Mouse (Mus musculus) hindbrain, embryonic 12.5 days (tissue): ENCODE data around the gene Csf1. TPM values are rescaled to one million over a fixed set of nuclear protein-coding genes. Genes with fewer than 3 reads are reported as not detected.

ENCODE experiments used
- ATAC-seq: fragments of 200-750 bp; cut with Nextera tagmentation; 2 replicates; pipeline ENCODE4 v1.8.0; 2017; ENCODE audit warnings: moderate TSS enrichment; ENCODE audit not compliant: low FRiP score
- H3K27ac ChIP-seq: fragments of 300-500 bp; sonication (generic); 2 replicates; pipeline ENCODE4 v1.5.1; 2016; ENCODE audit warnings: mild to moderate bottlenecking
- H3K27me3 ChIP-seq: fragments of 300-500 bp; sonication (generic); 2 replicates; pipeline ENCODE4 v1.6.1; 2016; ENCODE audit warnings: mild to moderate bottlenecking
- H3K36me3 ChIP-seq: fragments of 300-500 bp; sonication (generic); 2 replicates; pipeline ENCODE4 v1.6.1; 2016; ENCODE audit warnings: mild to moderate bottlenecking
- H3K4me1 ChIP-seq: fragments of 300-500 bp; sonication (generic); 2 replicates; pipeline ENCODE4 v1.6.1; 2016
- H3K4me2 ChIP-seq: fragments of 300-500 bp; sonication (generic); replicated peaks from 2 replicates; pipeline ENCODE4 v1.6.1; 2016; ENCODE audit warnings: mild to moderate bottlenecking
- H3K4me3 ChIP-seq: fragments of 300-500 bp; sonication (generic); 2 replicates; pipeline ENCODE4 v1.5.1; 2016; ENCODE audit warnings: mild to moderate bottlenecking
- H3K9ac ChIP-seq: fragments of 300-500 bp; sonication (generic); 2 replicates; pipeline ENCODE4 v1.6.1; 2016; ENCODE audit warnings: mild to moderate bottlenecking, moderate library complexity
- H3K9me3 ChIP-seq: fragments of 300-500 bp; sonication (generic); replicated peaks from 2 replicates; pipeline ENCODE4 v1.6.1; 2016; ENCODE audit warnings: mild to moderate bottlenecking
- WGBS: fragments of 180-500 bp; shearing (Covaris S2); methylation state at CpG from one replicate; pipeline ENCODE4 v1.1.7; 2016; 5-methylcytosine and 5-hydroxymethylcytosine counted together
- polyA plus RNA-seq: library from polyadenylated mRNA; unstranded; fragments of >200 nt; fragmentation: Nextera tagmentation; extraction: Ambion mirVana; gene quantifications from 2 replicates; pipeline ENCODE4 v1.2.1, GENCODE M21; 2016

Gene Csf1
- polyA plus RNA-seq, 1 experiment from 2014 or later: 8.8 TPM

- WGBS: 87% methylated on average over 11 of the region's 11 CpGs
- ATAC-seq: no peak
- Histone ChIP-seq H3K4me2 (no peak overlapping the region), H3K27me3 (no peaks in the 10 kb centered on the region), H3K9me3 (no peaks in the 10 kb centered on the region), H3K36me3 (no peaks in the 10 kb centered on the region), H3K4me1 (peaks cover 30% of the 10 kb centered on the region), H3K27ac (no peak overlapping the region), H3K9ac (no peak overlapping the region), H3K4me3 (no peak overlapping the region)
These were observed 30.6 kb upstream of the Csf1 start for GRCm38 (mm10) chr3:107790766-107791303.

GRCm38 (mm10) chr3:107790227-107790626, 30.0 kb upstream of the Csf1 start:
- Histone ChIP-seq H3K4me3 (no peak overlapping the region), H3K4me1 (peaks cover 30% of the 10 kb centered on the region), H3K9ac (no peak overlapping the region), H3K4me2 (no peak overlapping the region), H3K27me3 (no peaks in the 10 kb centered on the region), H3K9me3 (no peaks in the 10 kb centered on the region), H3K27ac (no peak overlapping the region), H3K36me3 (no peaks in the 10 kb centered on the region)
- ATAC-seq: no peak
- 81% methylated on average over 3 of the region's 3 CpGs for WGBS

- H3K4me2 ChIP-seq: no peak overlapping the region
- H3K4me3 ChIP-seq: no peak overlapping the region
- WGBS: 73% methylated on average over 3 of the region's 3 CpGs
- ATAC-seq: no peak
- H3K9me3 ChIP-seq: no peaks in the 10 kb centered on the region
- H3K27me3 ChIP-seq: no peaks in the 10 kb centered on the region
- no peak overlapping the region for H3K27ac ChIP-seq
- H3K36me3 ChIP-seq: no peaks in the 10 kb centered on the region
- peaks cover 27% of the 10 kb centered on the region for H3K4me1 ChIP-seq
- no peak overlapping the region for H3K9ac ChIP-seq
These were observed 28.6 kb upstream of the Csf1 start for GRCm38 (mm10) chr3:107788885-107789284.

GRCm38 (mm10) chr3:107787613-107788501, 27.6 kb upstream of the Csf1 start:
- peaks cover 17% of the 10 kb centered on the region for H3K4me1 ChIP-seq
- no peaks in the 10 kb centered on the region for H3K9me3 ChIP-seq
- H3K4me2 ChIP-seq: no peak overlapping the region
- no peak for ATAC-seq
- H3K4me3 ChIP-seq: no peak overlapping the region
- WGBS: 69% methylated on average over 15 of the region's 15 CpGs
- no peak overlapping the region for H3K9ac ChIP-seq
- no peaks in the 10 kb centered on the region for H3K36me3 ChIP-seq
- H3K27ac ChIP-seq: no peak overlapping the region
- H3K27me3 ChIP-seq: no peaks in the 10 kb centered on the region

- no peak overlapping the region for H3K4me2 ChIP-seq
- H3K36me3 ChIP-seq: no peaks in the 10 kb centered on the region
- H3K4me3 ChIP-seq: no peak overlapping the region
- no peak overlapping the region for H3K27ac ChIP-seq
- no peaks in the 10 kb centered on the region for H3K27me3 ChIP-seq
- no peak for ATAC-seq
- no peaks in the 10 kb centered on the region for H3K9me3 ChIP-seq
- 50% methylated on average over 11 of the region's 11 CpGs for WGBS
- H3K9ac ChIP-seq: no peak overlapping the region
- peaks cover 16% of the 10 kb centered on the region for H3K4me1 ChIP-seq
These were observed 26.8 kb upstream of the Csf1 start for GRCm38 (mm10) chr3:107786980-107787612.

- no peak for ATAC-seq
- H3K36me3 ChIP-seq: no peaks in the 10 kb centered on the region
- no peaks in the 10 kb centered on the region for H3K9me3 ChIP-seq
- no peak overlapping the region for H3K27ac ChIP-seq
- H3K4me2 ChIP-seq: no peak overlapping the region
- H3K27me3 ChIP-seq: no peaks in the 10 kb centered on the region
- H3K4me1 ChIP-seq: peaks cover 16% of the 10 kb centered on the region
- H3K4me3 ChIP-seq: no peak overlapping the region
- H3K9ac ChIP-seq: no peak overlapping the region
- 93% methylated on average over 1 of the region's 1 CpGs for WGBS
These were observed 26.1 kb upstream of the Csf1 start for GRCm38 (mm10) chr3:107786344-107786743.

- no peaks in the 10 kb centered on the region for H3K36me3 ChIP-seq
- H3K4me2 ChIP-seq: no peak overlapping the region
- no peak for ATAC-seq
- no peak overlapping the region for H3K27ac ChIP-seq
- H3K27me3 ChIP-seq: no peaks in the 10 kb centered on the region
- H3K9me3 ChIP-seq: no peaks in the 10 kb centered on the region
- WGBS: 86% methylated on average over 4 of the region's 4 CpGs
- H3K4me1 ChIP-seq: peaks cover 16% of the 10 kb centered on the region
- H3K4me3 ChIP-seq: no peak overlapping the region
- H3K9ac ChIP-seq: no peak overlapping the region
These were observed 25.3 kb upstream of the Csf1 start for GRCm38 (mm10) chr3:107785546-107785945.

GRCm38 (mm10) chr3:107783315-107783714, 23.0 kb upstream of the Csf1 start:
- H3K4me3 ChIP-seq: no peak overlapping the region
- H3K9ac ChIP-seq: no peak overlapping the region
- no peak overlapping the region for H3K27ac ChIP-seq
- H3K36me3 ChIP-seq: no peaks in the 10 kb centered on the region
- H3K27me3 ChIP-seq: no peaks in the 10 kb centered on the region
- no peak for ATAC-seq
- no peak overlapping the region for H3K4me2 ChIP-seq
- WGBS: 92% methylated on average over 3 of the region's 3 CpGs
- peaks cover 16% of the 10 kb centered on the region for H3K4me1 ChIP-seq
- no peaks in the 10 kb centered on the region for H3K9me3 ChIP-seq

GRCm38 (mm10) chr3:107781304-107781703, 21.0 kb upstream of the Csf1 start:
- H3K4me2 ChIP-seq: no peak overlapping the region
- no peak for ATAC-seq
- H3K9me3 ChIP-seq: no peaks in the 10 kb centered on the region
- H3K27ac ChIP-seq: no peak overlapping the region
- no peaks in the 10 kb centered on the region for H3K27me3 ChIP-seq
- peaks cover under 1% of the 10 kb centered on the region; the same call in 1 of the 2 replicates for H3K4me1 ChIP-seq
- H3K4me3 ChIP-seq: no peak overlapping the region
- H3K36me3 ChIP-seq: no peaks in the 10 kb centered on the region
- WGBS: 89% methylated on average over 5 of the region's 5 CpGs
- H3K9ac ChIP-seq: no peak overlapping the region

GRCm38 (mm10) chr3:107778016-107778415, 17.7 kb upstream of the Csf1 start:
- 85% methylated on average over 6 of the region's 6 CpGs for WGBS
- H3K4me3 ChIP-seq: no peak overlapping the region
- no peak overlapping the region for H3K4me2 ChIP-seq
- no peak overlapping the region for H3K27ac ChIP-seq
- no peak overlapping the region for H3K9ac ChIP-seq
- H3K9me3 ChIP-seq: no peaks in the 10 kb centered on the region
- peaks cover 10% of the 10 kb centered on the region for H3K4me1 ChIP-seq
- ATAC-seq: no peak
- no peaks in the 10 kb centered on the region for H3K27me3 ChIP-seq
- H3K36me3 ChIP-seq: no peaks in the 10 kb centered on the region

GRCm38 (mm10) chr3:107776295-107776694, 16.0 kb upstream of the Csf1 start:
- Histone ChIP-seq H3K27ac (no peak overlapping the region), H3K36me3 (no peaks in the 10 kb centered on the region), H3K9me3 (no peaks in the 10 kb centered on the region), H3K4me2 (no peak overlapping the region), H3K4me3 (no peak overlapping the region), H3K4me1 (peaks cover 10% of the 10 kb centered on the region), H3K27me3 (no peaks in the 10 kb centered on the region), H3K9ac (no peak overlapping the region)
- 0 out of 2 replicates have a peak, but pooled peaks have one; percentile 16 for ATAC-seq
- WGBS: 14% methylated on average over 3 of the region's 3 CpGs

GRCm38 (mm10) chr3:107775736-107776135, 15.5 kb upstream of the Csf1 start:
- Histone ChIP-seq H3K36me3 (no peaks in the 10 kb centered on the region), H3K4me1 (peaks cover 10% of the 10 kb centered on the region), H3K9ac (no peak overlapping the region), H3K9me3 (no peaks in the 10 kb centered on the region), H3K27me3 (no peaks in the 10 kb centered on the region), H3K4me3 (no peak overlapping the region), H3K4me2 (no peak overlapping the region), H3K27ac (no peak overlapping the region)
- ATAC-seq: no peak
- 43% methylated on average over 3 of the region's 3 CpGs for WGBS
